Mouse (Mus musculus) intestine, embryonic 14.5 days (tissue): ENCODE measurements around the gene Asgr1. TPM values are rescaled to one million over a fixed set of nuclear protein-coding genes. Genes with fewer than 3 reads are reported as not detected.
"Not testable (repeated sequence)": the region's sequence is repeated elsewhere in the genome, so short reads cannot be mapped to it uniquely, and the experiment has no call there.

ENCODE experiments used
- ATAC-seq: fragments of 200-750 bp; cut with Nextera tagmentation; replicated peaks from 2 replicates; pipeline ENCODE4 v1.8.0; 2017; ENCODE audit warnings: low read depth, moderate number of reproducible peaks, moderate TSS enrichment, moderate library complexity; ENCODE audit not compliant: low FRiP score, low TSS enrichment
- DNase-seq: peaks from one replicate; pipeline ENCODE4 v3.0.0-alpha.2; 2018; ENCODE audit warnings: low spot score
- H3K27ac ChIP-seq: fragments of 300-500 bp; sonication (generic); 2 replicates; pipeline ENCODE4 v1.5.1; 2014; ENCODE audit warnings: low read depth, mild to moderate bottlenecking, control low read depth
- H3K27me3 ChIP-seq: fragments of 300-500 bp; sonication (generic); replicated peaks from 2 replicates; pipeline ENCODE4 v1.6.1; 2014; ENCODE audit warnings: low read length, control low read depth; ENCODE audit not compliant: control insufficient read depth, insufficient read depth
- H3K36me3 ChIP-seq: fragments of 300-500 bp; sonication (generic); 2 replicates; pipeline ENCODE4 v1.6.1; 2014; ENCODE audit warnings: low read length, control low read depth; ENCODE audit not compliant: control insufficient read depth, insufficient read depth
- H3K4me1 ChIP-seq: fragments of 300-500 bp; sonication (generic); replicated peaks from 2 replicates; pipeline ENCODE4 v1.6.1; 2014; ENCODE audit warnings: low read length, control low read depth, mixed read lengths; ENCODE audit not compliant: control insufficient read depth, insufficient read depth
- H3K4me2 ChIP-seq: fragments of 300-500 bp; sonication (generic); 2 replicates; pipeline ENCODE4 v1.6.1; 2014; ENCODE audit warnings: low read length
- H3K4me3 ChIP-seq: fragments of 300-500 bp; sonication (generic); 2 replicates; pipeline ENCODE4 v1.5.1; 2014; ENCODE audit warnings: low read depth, low read length, control low read depth, mixed read lengths
- H3K9ac ChIP-seq: fragments of 300-500 bp; sonication (generic); 2 replicates; pipeline ENCODE4 v1.6.1; 2014; ENCODE audit warnings: mild to moderate bottlenecking, low read length
- H3K9me3 ChIP-seq: fragments of 300-500 bp; sonication (generic); 2 replicates; pipeline ENCODE4 v1.6.1; 2016; ENCODE audit warnings: low read length, control low read depth; ENCODE audit not compliant: control insufficient read depth
- WGBS: fragments of 180-500 bp; shearing (Covaris S2); extraction: QIAGEN DNeasy Blood & Tissue Kit; methylation state at CpG from one replicate; pipeline ENCODE4 v1.1.7; 2014; 5-methylcytosine and 5-hydroxymethylcytosine counted together
- polyA plus RNA-seq: library from polyadenylated mRNA; unstranded; fragments of >200 nt; fragmentation: Nextera tagmentation; extraction: Ambion mirVana; gene quantifications from 2 replicates; pipeline ENCODE4 v1.2.1, GENCODE M21; 2014

Asgr1 gene
- polyA plus RNA-seq, 1 experiment from 2014 or later = 0.26 TPM

DNA sequence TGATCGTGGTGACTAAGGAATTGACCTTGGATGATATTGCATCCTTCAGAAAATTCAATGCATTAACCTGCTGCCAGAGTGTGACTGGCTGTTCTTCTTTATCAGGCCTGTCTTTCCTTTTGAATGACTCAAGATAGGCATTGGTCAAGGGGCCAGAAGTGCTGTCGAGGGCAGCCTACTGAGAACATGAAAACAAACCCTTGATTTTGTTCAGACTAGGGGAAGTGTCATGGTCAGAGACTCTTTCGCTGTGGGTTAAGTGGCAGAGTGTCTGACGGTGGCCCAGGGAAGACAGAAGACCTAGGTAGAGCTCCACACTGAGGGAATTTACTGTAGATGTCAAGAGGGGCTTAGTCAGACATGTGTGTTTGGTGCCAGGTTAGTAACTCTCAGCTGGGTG, 12.8 kb downstream of the Asgr1 start:
- no peak overlapping the region for H3K4me3 ChIP-seq
- H3K36me3 ChIP-seq = no peaks in the 10 kb centered on the region
- no peaks in the 10 kb centered on the region for H3K27me3 ChIP-seq
- no peaks in the 10 kb centered on the region for H3K4me1 ChIP-seq
- WGBS = 82% methylated on average over 4 of the region's 4 CpGs
- DNase-seq (no peak), ATAC-seq (no peak)
- no peak overlapping the region for H3K4me2 ChIP-seq
- no peak overlapping the region for H3K27ac ChIP-seq
- no peak overlapping the region for H3K9ac ChIP-seq
- H3K9me3 ChIP-seq = no peaks in the 10 kb centered on the region

DNA sequence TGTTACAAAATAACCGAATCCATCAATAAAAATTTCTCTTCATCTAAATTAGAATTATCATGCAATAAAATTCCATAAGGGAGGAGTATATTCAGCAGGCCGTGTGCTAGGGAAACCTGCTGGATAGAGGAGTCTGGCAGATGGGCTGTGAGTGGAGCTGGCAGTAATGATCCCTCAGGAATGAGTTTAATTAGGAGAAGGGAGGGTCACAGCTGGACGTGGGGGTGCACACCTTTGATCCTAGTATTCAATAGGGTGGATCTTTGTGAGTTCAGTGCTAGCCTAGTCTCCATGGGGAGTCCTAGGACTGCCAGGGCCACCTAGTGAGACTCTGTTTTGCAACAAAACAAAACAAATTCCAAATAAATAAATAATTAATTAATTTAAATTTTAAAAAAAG, 14.4 kb downstream of the Asgr1 start:
- Histone ChIP-seq H3K27me3 (no peaks in the 10 kb centered on the region), H3K4me1 (no peaks in the 10 kb centered on the region), H3K4me2 (no peak overlapping the region), H3K27ac (no peak overlapping the region), H3K9ac (no peak overlapping the region), H3K9me3 (no peaks in the 10 kb centered on the region), H3K4me3 (no peak overlapping the region), H3K36me3 (no peaks in the 10 kb centered on the region)
- DNase-seq (no peak), ATAC-seq (no peak)
- 48% methylated on average over 3 of the region's 3 CpGs for WGBS

DNA sequence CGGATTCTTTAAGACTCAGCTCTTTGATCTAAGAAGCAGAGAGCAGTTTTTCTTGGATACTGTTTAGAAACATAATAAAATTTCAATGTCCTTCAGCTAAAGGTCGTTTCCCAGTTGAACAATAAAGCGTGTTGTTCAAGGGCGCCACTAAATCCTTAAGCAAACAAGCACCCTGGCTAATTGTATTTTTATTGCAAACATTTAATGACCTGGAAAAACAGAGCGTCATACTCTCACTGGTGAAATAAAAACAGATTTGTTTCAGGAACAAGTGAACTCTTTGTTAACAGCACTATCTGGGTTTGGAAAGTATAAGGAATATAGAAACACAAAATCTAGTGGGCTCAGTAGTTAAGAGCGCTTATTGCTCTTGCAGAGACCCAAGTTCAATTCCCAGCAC, 16.2 kb downstream of the Asgr1 start:
- DNase-seq (no peak), ATAC-seq (no peak)
- Histone ChIP-seq H3K9me3 (no peaks in the 10 kb centered on the region), H3K4me1 (no peaks in the 10 kb centered on the region), H3K4me3 (no peak overlapping the region), H3K36me3 (no peaks in the 10 kb centered on the region), H3K27ac (no peak overlapping the region), H3K9ac (no peak overlapping the region), H3K4me2 (no peak overlapping the region), H3K27me3 (no peaks in the 10 kb centered on the region)
- 55% methylated on average over 6 of the region's 6 CpGs for WGBS

DNA sequence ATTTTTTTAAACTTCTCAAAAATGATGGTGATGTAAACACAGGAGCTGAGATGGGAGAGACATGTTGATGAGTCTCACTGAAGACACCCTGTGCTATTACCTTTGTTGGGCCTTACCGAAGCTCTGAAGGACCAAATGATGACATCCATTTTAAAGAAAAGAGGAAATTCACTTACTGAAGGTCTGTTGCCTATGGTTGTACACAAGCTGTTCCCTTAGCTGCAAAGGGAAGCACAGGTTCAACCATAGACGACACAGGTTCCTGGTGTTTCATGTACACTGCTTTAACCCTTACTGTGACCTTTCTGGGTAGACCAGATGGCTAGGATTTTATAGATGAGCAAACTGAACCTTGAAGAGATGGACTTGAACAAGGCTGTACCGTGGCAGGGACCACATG, 16.7 kb downstream of the Asgr1 start:
- not testable (repeated sequence) for DNase-seq, H3K4me1 ChIP-seq, ATAC-seq

DNA sequence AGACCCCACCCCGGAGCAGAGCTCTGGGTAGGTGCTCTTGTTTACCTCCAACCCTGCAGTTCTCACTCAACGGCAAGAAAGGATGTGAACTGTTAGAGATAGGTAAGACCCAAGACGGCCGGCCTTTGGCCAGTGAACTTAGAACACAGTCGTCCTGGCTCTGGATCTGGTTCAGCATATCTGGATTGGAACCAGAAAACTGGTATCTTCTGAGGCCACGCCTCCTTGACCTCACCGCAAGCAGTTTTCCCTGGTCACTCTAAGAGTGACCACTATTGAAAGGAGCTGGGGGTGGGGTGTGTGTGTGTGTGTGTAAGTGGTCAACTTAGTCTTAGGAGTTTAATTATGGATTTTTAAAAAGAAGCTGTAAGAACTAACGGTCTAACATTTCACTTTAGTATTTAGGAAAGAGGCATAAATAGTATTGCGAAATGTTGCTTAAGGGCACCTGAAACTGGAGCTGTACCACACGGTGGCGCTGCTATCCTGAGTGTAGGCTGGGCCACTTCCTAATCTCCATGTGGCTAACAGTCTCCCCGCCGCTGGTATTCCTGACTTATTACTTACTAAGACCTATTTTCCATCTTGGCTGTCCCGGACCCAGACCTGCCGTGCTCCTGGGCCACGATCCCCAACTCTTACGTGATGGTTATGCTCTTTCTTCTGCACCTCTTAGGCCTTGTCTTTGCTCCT, 20.6 kb downstream of the Asgr1 start:
- H3K4me3 ChIP-seq = no peak overlapping the region
- no peak overlapping the region for H3K9ac ChIP-seq
- DNase-seq = peak; percentile 87
- no peak overlapping the region for H3K27ac ChIP-seq
- 0 out of 2 replicates have a peak overlapping the region, but pooled peaks have one; percentile 22 for H3K4me2 ChIP-seq
- 36% methylated on average over 17 of the region's 17 CpGs for WGBS
- H3K9me3 ChIP-seq = no peaks in the 10 kb centered on the region
- H3K27me3 ChIP-seq = no peaks in the 10 kb centered on the region
- ATAC-seq = peak; percentile 60; the same call in 1 of the 2 replicates
- H3K4me1 ChIP-seq = no peaks in the 10 kb centered on the region
- H3K36me3 ChIP-seq = no peaks in the 10 kb centered on the region

More for the DNA sequence above, 16.7 kb downstream of the Asgr1 start:
- not testable (repeated sequence) for H3K9me3 ChIP-seq, H3K36me3 ChIP-seq, H3K4me2 ChIP-seq, H3K9ac ChIP-seq, H3K27ac ChIP-seq, H3K27me3 ChIP-seq, H3K4me3 ChIP-seq
- WGBS = 67% methylated on average over 3 of the region's 3 CpGs

DNA sequence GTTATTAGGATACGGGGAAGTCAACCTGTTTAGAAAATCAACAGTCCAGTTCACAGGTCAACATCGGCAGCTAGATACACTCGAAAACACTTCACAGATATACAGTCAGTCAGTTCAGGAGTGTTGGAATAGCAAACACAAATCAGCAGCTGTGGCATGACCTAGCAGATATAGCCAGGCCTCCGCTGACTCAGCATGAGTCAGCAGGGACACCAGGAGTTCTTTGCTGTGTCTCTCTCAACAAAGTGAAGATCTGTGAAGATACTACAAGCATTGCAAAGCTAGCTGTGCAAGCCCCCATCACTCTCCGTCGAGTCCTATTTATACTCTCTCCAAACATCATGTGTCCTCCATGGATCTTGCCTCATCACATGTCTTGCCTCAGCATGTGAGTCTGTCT, 21.7 kb downstream of the Asgr1 start:
- no peak overlapping the region for H3K4me2 ChIP-seq
- DNase-seq = no peak
- H3K9ac ChIP-seq = no peak overlapping the region
- WGBS = 77% methylated on average over 6 of the region's 6 CpGs
- H3K4me3 ChIP-seq = no peak overlapping the region
- no peak overlapping the region for H3K27ac ChIP-seq
- H3K27me3 ChIP-seq = no peaks in the 10 kb centered on the region
- H3K4me1 ChIP-seq = no peaks in the 10 kb centered on the region
- no peaks in the 10 kb centered on the region for H3K9me3 ChIP-seq
- H3K36me3 ChIP-seq = no peaks in the 10 kb centered on the region
- no peak for ATAC-seq

DNA sequence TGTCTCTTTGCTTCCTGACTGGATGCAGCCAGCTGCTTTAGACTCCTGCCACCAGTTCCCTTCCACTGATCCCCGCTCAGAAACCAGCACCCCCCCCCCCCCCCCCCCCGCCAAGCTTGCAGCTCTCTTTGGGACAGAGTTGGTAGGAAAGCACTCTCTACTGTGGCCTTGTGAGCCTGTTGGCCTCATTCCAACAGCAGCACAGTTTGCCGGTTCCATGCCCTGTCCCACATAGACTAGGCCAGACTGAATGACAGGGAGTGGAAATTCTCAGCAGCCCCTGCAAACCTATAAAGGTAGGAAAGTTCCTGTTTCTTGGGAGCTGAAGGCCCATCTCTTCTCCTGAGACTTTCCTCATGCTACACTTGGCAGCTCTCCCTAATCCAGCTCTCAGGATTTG, 23.6 kb downstream of the Asgr1 start:
- DNase-seq = no peak

DNA sequence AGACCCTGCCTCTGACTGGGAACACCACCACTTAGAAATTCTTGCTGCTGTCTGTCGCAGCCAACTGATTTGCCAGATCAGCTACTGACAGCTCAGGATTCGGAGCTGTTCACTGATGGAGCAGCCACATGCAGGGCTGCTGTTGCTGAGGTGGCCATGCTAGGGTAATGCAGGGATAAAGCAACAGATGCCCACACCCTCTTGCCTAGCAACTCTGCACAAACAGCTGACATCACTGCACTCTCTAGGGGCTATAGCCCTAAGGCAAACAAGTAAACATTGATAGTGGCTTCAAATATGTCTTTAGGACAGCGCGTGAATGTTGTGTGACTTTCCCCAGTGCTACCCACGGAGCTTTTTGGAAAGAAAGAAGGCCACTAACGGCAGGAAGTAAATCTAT, 25.3 kb downstream of the Asgr1 start:
- H3K36me3 ChIP-seq = no peaks in the 10 kb centered on the region
- H3K9me3 ChIP-seq = no peaks in the 10 kb centered on the region
- DNase-seq (no peak), ATAC-seq (no peak)
- no peak overlapping the region for H3K4me3 ChIP-seq
- H3K4me2 ChIP-seq = no peak overlapping the region
- H3K4me1 ChIP-seq = no peaks in the 10 kb centered on the region
- 57% methylated on average over 6 of the region's 6 CpGs for WGBS
- no peak overlapping the region for H3K27ac ChIP-seq
- H3K27me3 ChIP-seq = no peaks in the 10 kb centered on the region
- H3K9ac ChIP-seq = no peak overlapping the region

More for the DNA sequence above, 23.6 kb downstream of the Asgr1 start:
- 59% methylated on average over 2 of the region's 3 CpGs for WGBS
- no peak overlapping the region for H3K4me3 ChIP-seq
- H3K36me3 ChIP-seq = no peaks in the 10 kb centered on the region
- no peaks in the 10 kb centered on the region for H3K4me1 ChIP-seq
- no peaks in the 10 kb centered on the region for H3K27me3 ChIP-seq
- no peaks in the 10 kb centered on the region for H3K9me3 ChIP-seq
- H3K4me2 ChIP-seq = no peak overlapping the region
- H3K27ac ChIP-seq = no peak overlapping the region
- H3K9ac ChIP-seq = no peak overlapping the region
- ATAC-seq = no peak

DNA sequence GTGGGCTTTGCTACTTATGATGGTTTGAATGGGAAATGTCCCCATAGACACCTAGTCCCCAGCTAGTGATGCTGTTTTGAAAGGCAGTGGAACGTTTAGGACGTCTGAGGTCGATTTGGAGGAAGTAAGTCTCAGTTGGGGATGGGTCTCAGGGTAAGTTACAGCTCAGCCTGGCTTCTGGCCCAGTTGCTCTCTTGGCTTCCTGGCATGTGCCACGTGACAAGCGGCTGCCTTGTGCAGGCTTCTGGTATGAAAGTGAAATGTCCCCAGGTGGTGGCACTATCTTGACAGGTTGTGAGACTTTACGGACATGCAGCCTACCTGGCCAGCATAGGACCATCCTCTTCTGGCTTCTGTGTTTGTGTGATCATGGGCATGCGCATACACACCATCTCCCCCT, 26.0 kb downstream of the Asgr1 start:
- Histone ChIP-seq H3K4me1 (no peaks in the 10 kb centered on the region), H3K9ac (no peak overlapping the region), H3K4me3 (no peak overlapping the region), H3K4me2 (no peak overlapping the region), H3K36me3 (no peaks in the 10 kb centered on the region), H3K27ac (no peak overlapping the region), H3K27me3 (no peaks in the 10 kb centered on the region), H3K9me3 (no peaks in the 10 kb centered on the region)
- no peak for ATAC-seq
- WGBS = 77% methylated on average over 7 of the region's 7 CpGs
- no peak for DNase-seq
